Mouse (Mus musculus) forebrain, embryonic 10.5 days (tissue): Measurements from ENCODE around the gene Dda1. TPM values are rescaled to one million over a fixed set of nuclear protein-coding genes. Genes with fewer than 3 reads are reported as not detected.
A peak's percentile ranks its signal among the peaks of the same experiment; 100 is the strongest.

Experiments used
- DNase-seq: peaks from one replicate; pipeline ENCODE4 v3.0.0-alpha.2; 2017; ENCODE audit warnings: low spot score; ENCODE audit errors: extremely low spot score
- H3K27ac ChIP-seq: fragments of 300-500 bp; sonication (generic); 2 replicates; pipeline ENCODE4 v1.5.1; 2016; ENCODE audit warnings: mild to moderate bottlenecking
- H3K27me3 ChIP-seq: fragments of 300-500 bp; sonication (generic); 2 replicates; pipeline ENCODE4 v1.6.1; 2016; ENCODE audit warnings: mild to moderate bottlenecking; ENCODE audit not compliant: poor library complexity, severe bottlenecking
- H3K36me3 ChIP-seq: fragments of 300-500 bp; sonication (generic); replicated peaks from 2 replicates; pipeline ENCODE4 v1.6.1; 2016; ENCODE audit warnings: mild to moderate bottlenecking, moderate library complexity
- H3K4me1 ChIP-seq: fragments of 300-500 bp; sonication (generic); 2 replicates; pipeline ENCODE4 v1.6.1; 2016
- H3K4me3 ChIP-seq: fragments of 300-500 bp; sonication (generic); 2 replicates; pipeline ENCODE4 v1.5.1; 2016; ENCODE audit warnings: mild to moderate bottlenecking, moderate library complexity
- H3K9me3 ChIP-seq: fragments of 300-500 bp; sonication (generic); 2 replicates; pipeline ENCODE4 v1.6.1; 2016; ENCODE audit warnings: mild to moderate bottlenecking, moderate library complexity
- WGBS: fragments of 180-500 bp; shearing (Covaris S2); methylation state at CpG from one replicate; pipeline ENCODE4 v1.1.7; 2016; 5-methylcytosine and 5-hydroxymethylcytosine counted together
- polyA plus RNA-seq: library from polyadenylated mRNA; unstranded; fragments of >200 nt; fragmentation: Nextera tagmentation; extraction: Ambion mirVana; gene quantifications from 2 replicates; pipeline ENCODE4 v1.2.1, GENCODE M21; 2016

The Dda1 gene
- polyA plus RNA-seq, 1 experiment from 2014 or later: 116 TPM

DNA sequence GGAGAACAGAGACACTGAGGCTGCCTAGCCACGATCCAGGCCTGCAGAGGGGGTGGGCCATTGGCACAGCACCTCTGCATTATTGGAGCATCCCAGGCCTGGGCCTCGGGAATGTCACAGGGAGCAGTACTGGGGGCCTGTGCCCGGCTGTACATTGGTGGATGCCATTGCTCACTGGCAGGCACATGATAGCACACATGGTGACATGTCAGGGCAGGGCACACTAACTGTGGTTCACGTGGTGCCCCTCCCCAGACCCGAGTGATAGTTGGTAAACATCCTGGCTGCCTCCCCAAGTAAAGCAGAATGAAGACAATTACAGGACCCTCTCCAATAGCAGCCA is 1.9 kb downstream of the Dda1 start:
- Histone ChIP-seq H3K27me3 (no peaks in the 10 kb centered on the region), H3K4me1 (peaks cover 29% of the 10 kb centered on the region), H3K9me3 (no peaks in the 10 kb centered on the region), H3K36me3 (peaks cover 67% of the 10 kb centered on the region), H3K4me3 (peak overlapping the region; percentile 96; the same call in 1 of the 2 replicates), H3K27ac (no peak overlapping the region)
- peak; percentile 13 for DNase-seq
- 88% methylated on average over 5 of the region's 5 CpGs for WGBS

DNA sequence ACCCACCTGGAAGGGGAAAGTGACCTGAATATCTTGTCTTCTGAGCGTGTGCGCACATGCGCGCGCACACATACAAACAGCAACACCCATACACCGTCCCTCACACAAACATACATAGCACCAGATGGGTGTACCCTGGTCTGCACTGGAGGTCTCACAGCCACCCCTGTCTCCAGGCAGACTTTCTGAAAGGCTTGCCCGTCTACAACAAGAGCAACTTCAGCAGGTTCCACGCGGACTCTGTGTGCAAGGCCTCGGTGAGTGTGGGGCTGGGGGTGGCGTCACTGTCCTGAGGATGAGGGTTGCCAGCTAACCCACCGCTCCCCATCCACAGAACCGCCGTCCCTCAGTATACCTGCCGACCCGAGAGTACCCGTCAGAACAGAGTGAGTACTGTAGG is 2.9 kb downstream of the Dda1 start:
- H3K36me3 ChIP-seq: peaks cover 59% of the 10 kb centered on the region
- peaks cover 37% of the 10 kb centered on the region for H3K4me1 ChIP-seq
- H3K27me3 ChIP-seq: no peaks in the 10 kb centered on the region
- no peak for DNase-seq
- H3K4me3 ChIP-seq: no peak overlapping the region
- no peaks in the 10 kb centered on the region for H3K9me3 ChIP-seq
- WGBS: 97% methylated on average over 17 of the region's 17 CpGs
- H3K27ac ChIP-seq: no peak overlapping the region

DNA sequence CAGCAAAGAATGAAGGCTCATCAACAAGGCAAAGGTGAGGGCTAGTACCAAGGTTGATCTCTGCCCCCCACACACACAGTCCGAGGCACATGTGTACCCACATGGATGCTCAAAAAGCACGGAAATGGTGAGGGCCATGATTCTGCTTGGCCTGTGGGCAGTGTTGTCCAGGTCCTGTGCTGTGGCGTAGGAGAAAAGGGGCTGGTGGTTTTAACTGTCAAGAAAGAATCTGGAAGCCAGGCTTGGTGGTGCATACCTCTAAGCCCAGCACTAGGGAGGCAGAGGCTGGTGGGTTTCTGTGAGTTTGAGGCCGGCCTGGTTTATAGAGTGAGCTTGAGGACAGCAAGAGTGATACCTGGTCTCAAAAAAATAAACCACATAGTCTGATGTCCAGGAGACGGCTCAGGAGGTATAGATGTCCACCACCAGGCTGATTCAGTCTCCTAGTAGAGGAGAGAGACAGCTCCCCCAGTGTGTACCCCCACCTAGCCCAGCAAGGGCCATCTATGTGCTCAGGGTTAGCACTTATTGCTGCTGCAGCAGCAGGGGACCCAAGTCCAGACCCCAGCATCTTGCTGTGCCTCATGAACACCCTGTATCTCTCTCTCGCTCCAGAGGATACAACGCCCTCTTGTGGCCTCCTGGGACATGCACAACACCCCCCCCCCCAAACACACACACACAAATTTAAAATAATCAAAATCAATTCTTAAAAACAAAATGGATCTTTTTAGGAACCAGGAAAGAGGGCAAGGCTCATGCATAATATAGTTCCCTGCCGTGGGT is 3.8 kb downstream of the Dda1 start:
- peaks cover 56% of the 10 kb centered on the region for H3K36me3 ChIP-seq
- peaks cover 5% of the 10 kb centered on the region for H3K27me3 ChIP-seq
- H3K9me3 ChIP-seq: no peaks in the 10 kb centered on the region
- no peak overlapping the region for H3K4me3 ChIP-seq
- no peak overlapping the region for H3K27ac ChIP-seq
- 89% methylated on average over 8 of the region's 8 CpGs for WGBS
- no peak for DNase-seq
- H3K4me1 ChIP-seq: peaks cover 46% of the 10 kb centered on the region

DNA sequence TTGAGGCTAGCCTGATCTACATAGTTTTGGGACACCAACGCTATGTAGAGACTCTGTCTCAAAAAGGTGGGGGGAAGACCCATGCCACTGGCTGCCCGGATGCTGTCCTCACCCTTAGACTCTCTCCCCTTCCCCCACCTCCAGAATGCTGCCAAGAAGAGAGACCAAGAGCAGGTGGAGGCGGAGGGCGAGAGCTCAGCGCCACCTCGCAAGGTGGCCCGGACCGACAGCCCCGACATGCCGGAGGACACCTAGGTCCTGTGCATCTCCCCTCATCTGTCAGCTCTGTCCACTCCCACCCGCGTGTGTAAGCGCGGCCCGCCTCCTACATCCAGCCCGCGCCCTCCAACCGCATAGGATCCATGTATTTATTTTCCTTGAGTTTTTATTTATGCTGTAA is 5.3 kb downstream of the Dda1 start:
- peaks cover 69% of the 10 kb centered on the region for H3K36me3 ChIP-seq
- peak overlapping the region; percentile 68; the same call in 1 of the 2 replicates for H3K4me3 ChIP-seq

DNA sequence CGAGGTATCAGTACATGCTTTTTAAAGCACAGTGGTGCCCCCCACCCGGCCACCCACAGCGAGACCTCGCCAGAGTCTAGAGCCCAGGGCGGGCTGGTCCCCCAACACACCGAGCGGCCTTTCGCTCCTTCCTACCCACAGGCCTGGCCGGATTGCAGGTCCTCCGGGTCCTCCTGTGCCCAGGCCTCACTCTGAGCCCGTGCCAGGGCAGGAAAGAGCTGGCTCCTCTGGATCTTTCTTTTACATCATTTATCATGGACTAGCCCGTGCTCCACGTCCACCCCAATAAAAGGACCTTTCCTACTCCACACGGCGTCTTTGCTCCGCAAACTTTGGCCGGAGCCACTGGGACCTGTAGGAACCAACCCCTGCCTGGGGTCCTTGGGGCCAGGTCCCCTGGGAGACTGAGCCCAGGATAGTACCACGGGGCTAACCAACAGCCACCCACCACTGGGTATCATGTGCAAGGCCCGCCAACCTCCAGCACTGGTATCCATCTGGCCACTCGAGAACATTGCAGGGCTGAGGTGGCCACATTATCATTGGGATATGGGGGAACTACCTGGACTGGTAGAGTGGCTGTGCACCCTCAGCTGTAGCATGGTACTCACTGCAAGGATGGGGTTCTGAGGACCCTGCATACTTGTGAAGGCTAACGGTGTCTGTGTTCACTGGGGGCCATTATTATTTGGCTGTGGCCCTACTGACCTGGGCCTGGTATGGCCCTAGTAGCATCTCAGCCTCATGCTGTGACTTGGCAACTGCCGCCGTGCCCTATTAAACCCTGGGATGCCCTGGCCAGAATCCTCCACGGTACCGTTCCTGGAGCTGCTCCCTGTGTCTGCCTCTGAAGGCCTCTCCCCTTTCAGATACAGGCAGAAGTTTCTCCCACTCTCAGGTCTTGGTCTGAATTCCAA is 6.0 kb downstream of the Dda1 start:
- 91% methylated on average over 25 of the region's 25 CpGs for WGBS
- peak overlapping the region; percentile 68 for H3K4me3 ChIP-seq
- H3K27me3 ChIP-seq: peaks cover 19% of the 10 kb centered on the region
- no peaks in the 10 kb centered on the region for H3K9me3 ChIP-seq
- H3K27ac ChIP-seq: no peak overlapping the region
- H3K4me1 ChIP-seq: peaks cover 36% of the 10 kb centered on the region
- no peak for DNase-seq
- peaks cover 76% of the 10 kb centered on the region for H3K36me3 ChIP-seq

More for the DNA sequence above, 5.3 kb downstream of the Dda1 start:
- Histone ChIP-seq H3K27ac (no peak overlapping the region), H3K9me3 (no peaks in the 10 kb centered on the region), H3K4me1 (peaks cover 43% of the 10 kb centered on the region), H3K27me3 (peaks cover 19% of the 10 kb centered on the region)
- no peak for DNase-seq
- WGBS: 96% methylated on average over 18 of the region's 18 CpGs

DNA sequence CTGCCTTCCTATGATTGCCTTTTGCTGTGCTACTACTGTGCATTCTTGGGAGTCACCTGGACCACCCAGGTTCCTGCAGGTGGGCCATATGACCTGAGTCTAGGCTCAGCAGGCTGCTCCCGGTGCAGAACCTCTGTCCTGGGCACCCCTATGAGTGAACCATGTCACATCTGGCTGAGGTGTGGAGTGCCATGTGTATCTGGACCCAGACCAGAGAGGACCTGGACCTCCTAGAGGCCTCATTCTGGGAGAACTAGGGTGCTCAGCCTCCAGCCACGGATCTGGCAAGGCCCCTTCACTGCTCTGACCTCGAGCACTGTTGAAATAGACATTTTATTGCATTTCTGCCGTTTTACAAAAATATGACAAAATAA is 6.7 kb downstream of the Dda1 start:
- H3K4me3 ChIP-seq: peak overlapping the region; percentile 68
- no peaks in the 10 kb centered on the region for H3K9me3 ChIP-seq
- peaks cover 32% of the 10 kb centered on the region for H3K4me1 ChIP-seq
- H3K27ac ChIP-seq: peak overlapping the region; percentile 90
- peaks cover 77% of the 10 kb centered on the region for H3K36me3 ChIP-seq
- H3K27me3 ChIP-seq: peaks cover 26% of the 10 kb centered on the region
- DNase-seq: no peak
- 31% methylated on average over 4 of the region's 4 CpGs for WGBS

DNA sequence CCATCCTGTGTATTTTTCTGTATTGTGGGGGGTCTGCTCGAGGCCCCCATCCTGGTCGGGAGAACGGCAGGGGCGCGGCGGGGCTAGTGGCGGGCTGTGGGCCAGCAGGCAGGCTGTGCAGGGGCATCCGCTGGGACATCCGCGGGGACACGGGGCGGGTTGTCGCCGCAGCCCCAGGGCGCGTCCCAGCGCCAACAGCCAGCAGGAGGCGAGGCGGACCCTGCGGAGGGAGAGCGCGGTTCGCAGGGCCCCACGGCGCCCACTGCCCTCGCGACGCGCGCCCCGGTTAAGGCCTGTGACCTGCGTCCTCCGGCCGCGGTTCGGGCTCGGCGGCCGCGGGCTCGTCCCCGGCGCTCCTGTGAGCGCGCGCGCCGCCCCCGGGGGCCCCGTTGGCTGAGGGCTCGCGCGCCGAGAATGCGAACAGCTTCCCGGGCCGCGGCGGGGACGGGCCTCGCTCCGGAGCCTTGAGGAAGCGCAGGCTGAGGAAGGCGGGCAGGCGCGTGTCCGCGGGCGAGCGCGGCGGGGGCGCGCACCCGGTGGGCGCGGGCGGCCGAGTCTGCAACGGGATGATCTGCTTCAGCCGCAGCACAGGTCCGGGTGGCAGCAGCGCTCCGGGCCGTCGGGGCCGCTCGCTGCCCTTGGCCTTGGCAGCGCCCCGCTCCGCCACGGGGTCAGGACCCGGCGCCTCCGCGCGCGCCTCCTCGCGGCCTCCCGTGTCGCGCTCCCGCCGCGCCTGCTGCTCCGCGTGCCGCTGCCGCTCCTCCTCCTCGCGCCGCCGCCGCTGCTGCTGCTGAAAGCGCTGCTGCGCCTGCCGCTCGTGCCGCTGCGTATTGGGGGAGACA is 7.3 kb downstream of the Dda1 start:
- H3K36me3 ChIP-seq: peaks cover 77% of the 10 kb centered on the region
- under 1% methylated on average over 115 of the region's 121 CpGs for WGBS

DNA sequence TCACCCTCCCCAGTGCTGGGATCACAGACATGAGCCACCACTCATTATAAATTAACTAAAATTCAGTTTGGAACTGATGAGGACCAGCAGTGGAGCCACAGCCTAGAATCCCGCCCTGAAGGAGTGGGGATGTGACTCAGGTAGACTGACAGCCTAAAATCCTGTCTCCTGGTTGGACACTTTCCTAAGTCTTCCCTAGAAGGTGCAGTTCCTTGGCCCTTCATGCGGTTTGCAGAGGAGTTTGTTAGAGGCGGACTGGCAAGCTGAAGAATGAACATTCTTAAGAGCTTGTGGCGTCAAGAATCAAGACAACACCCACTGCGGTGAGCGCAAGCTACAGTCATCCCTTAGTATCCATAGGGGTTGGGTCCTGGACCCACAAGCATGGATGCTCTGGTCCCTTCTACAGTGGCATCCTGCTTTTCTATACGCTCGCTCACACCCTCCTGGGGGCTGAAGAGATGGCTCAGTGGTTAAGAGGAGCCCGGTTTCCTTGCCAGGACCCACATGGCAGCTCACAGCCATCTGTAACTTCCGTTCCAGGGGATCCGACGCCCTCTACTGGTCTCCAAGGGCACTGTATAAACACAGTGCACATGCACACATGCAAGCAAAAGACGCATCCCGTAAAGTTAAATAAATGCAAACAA is 8.3 kb downstream of the Dda1 start:
- WGBS: 38% methylated on average over 14 of the region's 14 CpGs
- Histone ChIP-seq H3K4me3 (peak overlapping the region; percentile 68), H3K4me1 (peaks cover 39% of the 10 kb centered on the region), H3K36me3 (peaks cover 77% of the 10 kb centered on the region), H3K9me3 (no peaks in the 10 kb centered on the region), H3K27me3 (peaks cover 42% of the 10 kb centered on the region), H3K27ac (peak overlapping the region; percentile 90)
- DNase-seq: no peak

More for the DNA sequence above, 7.3 kb downstream of the Dda1 start:
- peaks cover 32% of the 10 kb centered on the region for H3K27me3 ChIP-seq
- H3K9me3 ChIP-seq: no peaks in the 10 kb centered on the region
- H3K4me1 ChIP-seq: peaks cover 37% of the 10 kb centered on the region
- H3K27ac ChIP-seq: peak overlapping the region; percentile 90
- peak; percentile 75 for DNase-seq
- H3K4me3 ChIP-seq: peak overlapping the region; percentile 68

DNA sequence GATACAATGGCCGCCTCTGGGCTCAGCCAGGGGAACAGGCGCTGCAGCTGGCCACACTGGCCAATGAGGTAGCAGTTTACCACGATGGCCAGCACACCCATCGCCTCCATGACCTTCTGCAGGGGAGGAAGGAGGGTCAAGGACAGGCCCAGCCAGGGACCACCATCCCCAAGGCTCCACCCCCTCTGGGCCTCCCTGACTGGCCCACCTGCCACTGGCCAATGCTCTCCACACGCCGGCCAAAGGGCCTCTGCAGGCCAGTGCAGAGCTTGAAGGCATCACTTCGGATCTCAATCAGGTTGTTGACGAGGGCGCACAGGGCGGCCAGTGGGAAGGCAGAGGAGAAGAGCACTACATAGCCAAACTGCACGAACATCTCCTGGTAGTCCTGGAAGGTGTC is 9.9 kb downstream of the Dda1 start:
- Histone ChIP-seq H3K4me3 (peak overlapping the region; percentile 10; the same call in 1 of the 2 replicates), H3K27ac (no peak overlapping the region), H3K36me3 (peaks cover 77% of the 10 kb centered on the region), H3K27me3 (peaks cover 50% of the 10 kb centered on the region), H3K4me1 (peaks cover 40% of the 10 kb centered on the region), H3K9me3 (no peaks in the 10 kb centered on the region)
- no peak for DNase-seq
- 94% methylated on average over 11 of the region's 11 CpGs for WGBS

DNA sequence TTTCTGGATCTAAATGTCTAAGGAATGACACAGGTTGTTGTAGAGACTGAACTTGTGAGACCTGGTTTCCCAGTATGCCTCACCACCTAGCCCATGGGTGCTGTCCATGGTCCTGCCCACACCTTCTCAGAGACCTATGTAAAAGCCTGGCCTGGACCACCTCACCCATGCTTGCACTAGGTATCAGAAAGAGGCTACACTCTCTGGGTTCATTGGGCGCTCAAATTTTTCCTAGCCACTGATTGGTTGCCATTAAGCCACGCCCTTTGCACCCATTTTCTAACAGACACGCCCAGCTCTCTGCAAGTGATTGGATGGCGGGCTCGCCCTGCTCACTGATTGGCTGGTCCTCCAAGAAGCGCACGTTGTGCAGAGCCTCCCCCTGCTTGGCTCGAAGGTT is 14.9 kb downstream of the Dda1 start:
- Histone ChIP-seq H3K27me3 (peaks cover 34% of the 10 kb centered on the region), H3K36me3 (peaks cover 59% of the 10 kb centered on the region), H3K4me3 (peak overlapping the region; percentile 90; the same call in 1 of the 2 replicates), H3K9me3 (no peaks in the 10 kb centered on the region), H3K4me1 (peaks cover 43% of the 10 kb centered on the region), H3K27ac (no peak overlapping the region)
- DNase-seq: no peak
- 52% methylated on average over 8 of the region's 8 CpGs for WGBS

DNA sequence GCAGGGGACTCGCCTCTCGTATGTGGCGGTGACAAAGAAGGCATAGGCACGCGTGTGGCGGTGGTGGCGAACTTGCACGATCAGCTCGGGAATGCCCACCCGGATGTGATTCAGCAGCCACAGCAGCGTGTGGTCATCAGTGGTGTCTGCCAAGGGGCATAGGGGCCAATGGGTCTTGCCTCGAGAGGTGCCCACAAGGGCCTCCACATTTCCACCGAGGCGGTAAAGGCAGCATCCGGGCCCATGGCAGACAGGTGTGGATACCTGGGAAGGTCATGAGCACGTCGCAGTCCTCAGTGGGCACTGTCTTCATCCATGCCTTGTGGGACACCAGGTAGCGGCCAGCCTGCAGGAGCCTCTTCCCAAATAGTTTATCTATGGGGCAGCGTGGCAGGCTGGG is 15.7 kb downstream of the Dda1 start:
- Histone ChIP-seq H3K36me3 (peaks cover 51% of the 10 kb centered on the region), H3K4me1 (peaks cover 51% of the 10 kb centered on the region)
- WGBS: 96% methylated on average over 19 of the region's 19 CpGs

More for the DNA sequence above, 15.7 kb downstream of the Dda1 start:
- DNase-seq: no peak
- Histone ChIP-seq H3K27ac (peak overlapping the region; percentile 99), H3K4me3 (peak overlapping the region; percentile 90), H3K9me3 (no peaks in the 10 kb centered on the region), H3K27me3 (peaks cover 31% of the 10 kb centered on the region)
